Mouse (Mus musculus): ENCODE data around the gene Cacnb2. TPM values are rescaled to one million over a fixed set of nuclear protein-coding genes. Genes with fewer than 3 reads are reported as not detected.

Cacnb2 gene
- polyA plus RNA-seq (2014; fragmentation: Nextera tagmentation; extraction: Ambion mirVana): 5.7 and 6.2 TPM in 2 replicates

DNA sequence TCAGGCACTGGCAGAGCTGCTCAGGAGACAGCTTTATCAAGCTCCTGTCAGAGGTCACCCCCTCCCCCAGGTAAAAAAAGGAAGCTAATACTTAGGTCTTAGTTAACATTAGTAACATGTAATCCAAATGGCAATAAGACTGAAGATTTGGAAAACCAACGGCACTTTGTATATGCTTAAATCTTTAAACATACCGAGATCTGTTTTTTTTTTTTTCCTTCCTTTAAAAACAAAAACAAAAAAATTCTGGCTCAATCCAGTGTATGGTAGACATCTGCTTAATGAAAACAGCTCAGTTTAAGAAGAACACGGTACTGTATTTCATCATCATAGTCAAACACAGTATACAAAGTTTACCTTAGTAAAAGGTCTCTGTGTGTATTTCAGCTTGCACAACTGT is at the start of gene Cacnb2:
TSS of gene Cacnb2 (plus strand) at position 301 of the 400 bp plus-strand sequence.
- Histone ChIP-seq H3K4me2 (replicated peaks; ENCODE audit: low read depth, low read length) (peak within 1 kb of the TSS; percentile 93), H3K4me3 (ENCODE audit: low read depth, low read length) (peak within 1 kb of the TSS; percentile 69), H3K36me3 (ENCODE audit: control insufficient read depth, insufficient read depth, low read length) (no peaks in the 10 kb centered on the region), H3K9ac (replicated peaks; ENCODE audit: low read depth, low read length) (peak within 1 kb of the TSS; percentile 65), H3K9me3 (ENCODE audit: control insufficient read depth, low read depth, low read length) (no peaks in the 10 kb centered on the region), H3K4me1 (ENCODE audit: control insufficient read depth, insufficient read depth, low read length) (no peaks in the 10 kb centered on the region), H3K27ac (ENCODE audit: low read length) (peak within 1 kb of the TSS; percentile 84; the same call in 1 of the 2 replicates), H3K27me3 (ENCODE audit: control insufficient read depth, insufficient read depth, low read length) (no peaks in the 10 kb centered on the region)
- ATAC-seq (ENCODE audit: insufficient number of reproducible peaks, insufficient read depth, low FRiP score, low read depth): no peak
- WGBS: 28% methylated on average over 3 of the region's 3 CpGs

DNA sequence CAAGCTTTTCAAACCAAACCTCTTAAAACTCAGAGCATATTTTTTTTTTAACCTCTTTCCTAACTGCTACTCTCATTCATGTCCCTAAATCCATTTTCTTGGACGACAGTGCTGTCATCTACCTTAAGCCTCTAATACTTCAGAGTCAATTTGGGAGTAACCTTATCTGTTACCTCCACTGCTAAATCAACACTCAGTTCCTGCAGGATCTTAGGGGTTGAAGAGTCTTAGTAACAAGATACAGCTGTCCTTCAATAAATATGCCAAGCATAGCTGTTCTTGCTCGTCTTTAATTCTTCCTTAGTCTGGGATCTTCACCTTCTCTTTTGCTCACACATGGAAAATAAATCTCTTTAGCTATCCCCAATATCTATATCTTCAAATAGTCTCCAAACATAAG is 34.9 kb upstream of the Cacnb2 start:
- H3K36me3 ChIP-seq (ENCODE audit: control insufficient read depth, insufficient read depth, low read length): no peaks in the 10 kb centered on the region
- no peak overlapping the region for H3K27ac ChIP-seq (ENCODE audit: low read length)
- H3K4me3 ChIP-seq (ENCODE audit: low read depth, low read length): no peak overlapping the region
- ATAC-seq (ENCODE audit: insufficient number of reproducible peaks, insufficient read depth, low FRiP score, low read depth): no peak
- 11% methylated on average over 2 of the region's 2 CpGs for WGBS
- H3K4me1 ChIP-seq (ENCODE audit: control insufficient read depth, insufficient read depth, low read length): no peaks in the 10 kb centered on the region
- H3K27me3 ChIP-seq (ENCODE audit: control insufficient read depth, insufficient read depth, low read length): no peaks in the 10 kb centered on the region
- H3K9ac ChIP-seq (replicated peaks; ENCODE audit: low read depth, low read length): no peak overlapping the region
- no peak overlapping the region for H3K4me2 ChIP-seq (replicated peaks; ENCODE audit: low read depth, low read length)
- no peaks in the 10 kb centered on the region for H3K9me3 ChIP-seq (ENCODE audit: control insufficient read depth, low read depth, low read length)

GRCm38 (mm10) chr2:14571300-14571699 is 31.6 kb upstream of the Cacnb2 start:
- Histone ChIP-seq H3K9me3 (ENCODE audit: control insufficient read depth, low read depth, low read length) (no peaks in the 10 kb centered on the region), H3K27ac (ENCODE audit: low read length) (no peak overlapping the region), H3K27me3 (ENCODE audit: control insufficient read depth, insufficient read depth, low read length) (no peaks in the 10 kb centered on the region), H3K4me3 (ENCODE audit: low read depth, low read length) (no peak overlapping the region), H3K9ac (replicated peaks; ENCODE audit: low read depth, low read length) (no peak overlapping the region), H3K36me3 (ENCODE audit: control insufficient read depth, insufficient read depth, low read length) (no peaks in the 10 kb centered on the region), H3K4me2 (replicated peaks; ENCODE audit: low read depth, low read length) (no peak overlapping the region), H3K4me1 (ENCODE audit: control insufficient read depth, insufficient read depth, low read length) (no peaks in the 10 kb centered on the region)
- no peak for ATAC-seq (ENCODE audit: insufficient number of reproducible peaks, insufficient read depth, low FRiP score, low read depth)

DNA sequence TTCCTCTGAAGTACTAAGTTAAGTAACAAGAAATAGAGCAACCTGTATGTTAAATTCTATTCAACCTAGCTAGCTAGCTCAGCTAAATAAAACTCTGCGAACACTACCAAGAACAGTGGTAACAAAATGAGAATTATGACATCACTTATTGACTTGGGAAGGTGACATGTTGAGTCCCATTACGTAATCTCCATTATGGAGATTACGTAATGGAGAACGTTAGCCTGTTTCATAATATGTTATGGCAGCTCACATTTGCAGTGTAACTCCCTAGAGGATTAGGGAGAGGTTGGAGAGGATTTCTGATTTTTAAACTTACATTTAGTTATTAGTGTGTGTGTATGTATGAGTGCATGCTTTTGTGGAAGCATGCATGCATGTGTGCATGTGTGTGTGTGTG is 13.3 kb upstream of the Cacnb2 start:
- no peak overlapping the region for H3K4me2 ChIP-seq (replicated peaks; ENCODE audit: low read depth, low read length)
- no peak overlapping the region for H3K4me3 ChIP-seq (ENCODE audit: low read depth, low read length)
- H3K9ac ChIP-seq (replicated peaks; ENCODE audit: low read depth, low read length): no peak overlapping the region
- no peaks in the 10 kb centered on the region for H3K9me3 ChIP-seq (ENCODE audit: control insufficient read depth, low read depth, low read length)
- ATAC-seq (ENCODE audit: insufficient number of reproducible peaks, insufficient read depth, low FRiP score, low read depth): no peak
- 78% methylated on average over 4 of the region's 4 CpGs for WGBS
- H3K4me1 ChIP-seq (ENCODE audit: control insufficient read depth, insufficient read depth, low read length): no peaks in the 10 kb centered on the region
- H3K27me3 ChIP-seq (ENCODE audit: control insufficient read depth, insufficient read depth, low read length): no peaks in the 10 kb centered on the region
- no peak overlapping the region for H3K27ac ChIP-seq (ENCODE audit: low read length)
- H3K36me3 ChIP-seq (ENCODE audit: control insufficient read depth, insufficient read depth, low read length): no peaks in the 10 kb centered on the region

DNA sequence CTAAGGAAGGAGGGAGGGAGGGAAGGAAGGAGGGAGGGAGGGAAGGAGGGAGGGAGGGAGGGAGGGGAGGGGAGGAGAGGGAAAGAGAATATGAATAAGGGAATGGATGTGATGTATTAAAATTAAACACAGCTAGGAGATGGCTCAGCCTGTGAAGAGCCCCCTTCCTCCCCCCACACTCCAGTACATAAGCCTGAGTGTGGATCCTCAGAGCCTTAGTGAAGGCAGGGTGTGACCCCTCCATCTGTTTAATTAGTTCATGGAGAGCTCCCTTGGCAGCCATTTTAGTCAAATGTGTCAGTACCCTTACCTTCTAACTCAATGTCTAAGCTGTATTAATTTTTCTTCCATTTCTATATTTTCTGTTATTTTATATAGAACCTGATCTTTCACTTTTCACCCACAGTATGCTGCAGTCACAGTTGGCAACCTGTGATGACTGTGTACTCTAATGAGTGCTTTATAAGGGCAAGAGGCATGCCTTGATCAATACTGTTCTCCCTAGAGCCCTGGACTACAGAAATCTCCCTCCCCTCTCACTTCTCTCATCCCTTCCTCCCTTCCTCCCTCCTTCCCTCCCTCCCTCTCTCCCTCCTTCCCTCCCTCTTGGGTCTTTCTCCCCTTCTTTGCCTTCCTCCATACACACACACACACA is 4.9 kb upstream of the Cacnb2 start:
- Histone ChIP-seq H3K9ac (replicated peaks; ENCODE audit: low read depth, low read length) (no peak overlapping the region), H3K27ac (ENCODE audit: low read length) (no peak overlapping the region), H3K4me2 (replicated peaks; ENCODE audit: low read depth, low read length) (no peak overlapping the region), H3K27me3 (ENCODE audit: control insufficient read depth, insufficient read depth, low read length) (no peaks in the 10 kb centered on the region), H3K4me3 (ENCODE audit: low read depth, low read length) (no peak overlapping the region), H3K4me1 (ENCODE audit: control insufficient read depth, insufficient read depth, low read length) (no peaks in the 10 kb centered on the region), H3K9me3 (ENCODE audit: control insufficient read depth, low read depth, low read length) (no peaks in the 10 kb centered on the region), H3K36me3 (ENCODE audit: control insufficient read depth, insufficient read depth, low read length) (no peaks in the 10 kb centered on the region)
- ATAC-seq (ENCODE audit: insufficient number of reproducible peaks, insufficient read depth, low FRiP score, low read depth): no peak

- Histone ChIP-seq H3K4me1 (ENCODE audit: control insufficient read depth, insufficient read depth, low read length) (peaks cover 5% of the 10 kb centered on the region; the same call in 1 of the 2 replicates), H3K36me3 (ENCODE audit: control insufficient read depth, insufficient read depth, low read length) (no peaks in the 10 kb centered on the region), H3K9me3 (ENCODE audit: control insufficient read depth, low read depth, low read length) (no peaks in the 10 kb centered on the region), H3K4me3 (ENCODE audit: low read depth, low read length) (peak overlapping the region; percentile 69), H3K27me3 (ENCODE audit: control insufficient read depth, insufficient read depth, low read length) (no peaks in the 10 kb centered on the region), H3K4me2 (replicated peaks; ENCODE audit: low read depth, low read length) (peak overlapping the region; percentile 93), H3K27ac (ENCODE audit: low read length) (peak overlapping the region; percentile 84; the same call in 1 of the 2 replicates), H3K9ac (replicated peaks; ENCODE audit: low read depth, low read length) (peak overlapping the region; percentile 65)
- under 1% methylated on average over 79 of the region's 83 CpGs for WGBS
- peak; percentile 90 for ATAC-seq (ENCODE audit: insufficient number of reproducible peaks, insufficient read depth, low FRiP score, low read depth)
Measured at GRCm38 (mm10) chr2:14603784-14604781, 1.2 kb downstream of the Cacnb2 start.

DNA sequence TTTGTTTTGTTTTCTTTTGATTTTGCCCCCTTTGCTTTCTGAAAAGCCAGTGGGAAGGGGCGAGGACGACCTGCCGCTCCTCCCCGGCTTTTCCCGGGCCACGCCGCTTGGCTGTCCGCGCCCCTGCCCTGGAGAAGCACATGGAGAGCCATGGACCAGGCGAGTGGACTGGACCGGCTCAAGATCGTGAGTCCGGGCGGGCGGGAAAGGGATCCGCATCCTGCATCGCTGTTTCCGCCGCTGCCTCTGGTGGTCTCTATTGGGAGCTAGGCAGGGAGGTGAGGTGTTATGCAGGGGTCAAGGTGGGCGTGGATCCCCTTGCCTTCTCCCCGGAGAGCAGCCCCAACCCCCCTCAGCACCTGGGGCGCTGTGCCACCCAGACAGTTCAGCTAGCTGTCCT is 1.9 kb downstream of the Cacnb2 start:
- peaks cover 5% of the 10 kb centered on the region; the same call in 1 of the 2 replicates for H3K4me1 ChIP-seq (ENCODE audit: control insufficient read depth, insufficient read depth, low read length)
- no peaks in the 10 kb centered on the region for H3K9me3 ChIP-seq (ENCODE audit: control insufficient read depth, low read depth, low read length)
- ATAC-seq (ENCODE audit: insufficient number of reproducible peaks, insufficient read depth, low FRiP score, low read depth): 0 out of 2 replicates have a peak, but pooled peaks have one; percentile 35
- H3K36me3 ChIP-seq (ENCODE audit: control insufficient read depth, insufficient read depth, low read length): no peaks in the 10 kb centered on the region
- peak overlapping the region; percentile 65 for H3K9ac ChIP-seq (replicated peaks; ENCODE audit: low read depth, low read length)
- WGBS: under 1% methylated on average over 20 of the region's 22 CpGs
- H3K4me3 ChIP-seq (ENCODE audit: low read depth, low read length): peak overlapping the region; percentile 69
- peak overlapping the region; percentile 93 for H3K4me2 ChIP-seq (replicated peaks; ENCODE audit: low read depth, low read length)
- H3K27ac ChIP-seq (ENCODE audit: low read length): peak overlapping the region; percentile 62; the same call in 1 of the 2 replicates
- H3K27me3 ChIP-seq (ENCODE audit: control insufficient read depth, insufficient read depth, low read length): no peaks in the 10 kb centered on the region

DNA sequence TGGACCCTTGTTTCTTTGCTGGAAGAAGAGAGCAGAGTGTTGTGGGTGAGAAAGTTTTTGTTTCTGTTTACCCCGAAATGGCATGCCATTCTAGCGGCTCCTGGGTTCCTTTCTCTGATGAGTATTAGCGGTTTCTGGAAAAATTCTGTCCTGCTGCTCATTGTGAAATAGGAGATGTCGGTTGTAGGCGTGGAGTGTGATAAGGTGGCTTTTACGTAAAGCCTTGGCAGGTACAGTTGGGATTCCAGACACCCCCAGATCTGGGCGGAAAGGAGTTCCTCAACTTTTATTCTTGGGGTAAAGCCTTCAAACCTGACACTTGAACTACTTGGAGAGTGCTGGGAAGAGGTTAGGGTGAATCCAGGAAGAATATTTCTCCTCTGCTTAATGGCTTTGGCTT is 2.3 kb downstream of the Cacnb2 start:
- peak overlapping the region; percentile 65 for H3K9ac ChIP-seq (replicated peaks; ENCODE audit: low read depth, low read length)
- H3K27me3 ChIP-seq (ENCODE audit: control insufficient read depth, insufficient read depth, low read length): no peaks in the 10 kb centered on the region
- H3K36me3 ChIP-seq (ENCODE audit: control insufficient read depth, insufficient read depth, low read length): no peaks in the 10 kb centered on the region
- WGBS: 8% methylated on average over 7 of the region's 7 CpGs
- peak overlapping the region; percentile 93 for H3K4me2 ChIP-seq (replicated peaks; ENCODE audit: low read depth, low read length)
- peaks cover 5% of the 10 kb centered on the region; the same call in 1 of the 2 replicates for H3K4me1 ChIP-seq (ENCODE audit: control insufficient read depth, insufficient read depth, low read length)
- H3K9me3 ChIP-seq (ENCODE audit: control insufficient read depth, low read depth, low read length): no peaks in the 10 kb centered on the region
- peak overlapping the region; percentile 69 for H3K4me3 ChIP-seq (ENCODE audit: low read depth, low read length)
- no peak for ATAC-seq (ENCODE audit: insufficient number of reproducible peaks, insufficient read depth, low FRiP score, low read depth)
- H3K27ac ChIP-seq (ENCODE audit: low read length): no peak overlapping the region; the same call in 1 of the 2 replicates

All from stomach, embryonic 14.5 days (tissue).